Mouse (Mus musculus): ENCODE results near the gene Npepps.
"Not testable (repeated sequence)": the region's sequence is repeated elsewhere in the genome, so short reads cannot be mapped to it uniquely, and the experiment has no call there.

DNA sequence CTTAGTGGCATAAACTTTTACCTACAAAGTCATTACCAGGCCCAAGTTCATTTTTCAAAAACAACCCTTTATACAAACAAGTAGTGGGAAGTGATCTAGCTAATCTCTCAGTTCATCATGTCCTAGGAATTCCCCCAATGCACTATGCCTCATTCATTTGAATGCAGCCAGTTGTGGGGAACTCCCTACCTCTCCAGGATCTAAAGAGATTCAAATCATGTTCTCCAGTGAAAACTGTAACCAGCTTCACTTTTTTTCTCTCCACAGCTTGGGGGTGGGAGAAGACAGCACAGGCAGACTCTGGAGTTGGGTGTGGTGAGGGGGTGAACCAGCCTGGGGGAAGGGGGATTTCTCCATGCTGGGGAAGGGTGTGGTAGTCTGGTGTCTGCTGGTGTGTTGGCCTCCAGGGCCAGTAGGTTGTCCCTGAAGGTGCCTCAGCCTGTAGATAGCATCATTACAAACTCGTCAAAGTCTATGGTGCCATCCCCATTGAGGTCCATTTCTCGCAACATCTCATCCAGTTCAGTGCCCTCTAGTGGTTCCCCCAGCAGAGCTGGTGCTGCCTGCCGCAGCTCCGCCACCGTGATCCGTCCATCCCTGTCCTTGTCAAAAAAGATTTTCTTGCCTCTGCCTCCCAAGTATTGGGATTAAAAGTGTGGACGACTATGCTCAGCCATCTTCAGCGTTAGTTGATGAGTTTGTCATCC is 41.6 kb upstream of the Npepps start:
- TF ChIP-seq POLR2A (IDR thresholded peaks at IDR 0.05; ENCODE audit: low read depth, low read length); CTCF (conservative IDR thresholded peaks at IDR 0.05; ENCODE audit: insufficient read depth, insufficient read length, low read depth, low read length): not testable (repeated sequence)
